Mouse (Mus musculus) MEL (cell line): ENCODE data around the gene Spag17. TPM values are rescaled to one million over a fixed set of nuclear protein-coding genes. Genes with fewer than 3 reads are reported as not detected.
A peak's percentile ranks its signal among the peaks of the same experiment; 100 is the strongest.

Experiments used
- DNase-seq: peaks from one replicate; pipeline ENCODE4 v3.0.0; 2011; ENCODE audit warnings: low read depth, low spot score
- H3K27ac ChIP-seq: 2 replicates; pipeline ENCODE4 v1.5.1; 2012; ENCODE audit warnings: low read depth, mild to moderate bottlenecking, control low read depth, low read length, moderate library complexity; ENCODE audit not compliant: control insufficient read depth
- H3K27me3 ChIP-seq, 2 experiments: fragments of 150-350 bp in 1 of 2; sonication (generic) in 1 of 2; 2 replicates each; pipeline ENCODE4 v1.6.1; 2012; ENCODE audit warnings: low read length in 2 of 2, mild to moderate bottlenecking in 2 of 2, improper control_type of control experiment in 1 of 2, moderate library complexity in 1 of 2; ENCODE audit not compliant: insufficient read depth in 2 of 2, control insufficient read depth in 1 of 2
- H3K36me3 ChIP-seq, 2 experiments: 2 replicates each; pipeline ENCODE4 v1.6.1; 2012 to 2014; ENCODE audit warnings: low read length in 2 of 2, improper control_type of control experiment in 1 of 2, inconsistent platforms in 1 of 2, mild to moderate bottlenecking in 1 of 2; ENCODE audit not compliant: insufficient read depth in 2 of 2, control insufficient read depth in 1 of 2
- H3K4me1 ChIP-seq, 2 experiments: fragments of 150-350 bp in 1 of 2; sonication (generic) in 1 of 2; 2 replicates each; pipeline ENCODE4 v1.6.1; 2012; ENCODE audit warnings: low read length in 2 of 2, improper control_type of control experiment in 1 of 2, mild to moderate bottlenecking in 1 of 2; ENCODE audit not compliant: insufficient read depth in 2 of 2, control insufficient read depth in 1 of 2
- H3K4me3 ChIP-seq, 2 experiments: fragments of 150-350 bp in 1 of 2; sonication (generic) in 1 of 2; 2 replicates each; pipeline ENCODE4 v1.5.1; 2012; ENCODE audit warnings: low read depth in 2 of 2, low read length in 2 of 2, mild to moderate bottlenecking in 2 of 2, moderate library complexity in 2 of 2, control low read depth in 1 of 2, improper control_type of control experiment in 1 of 2; ENCODE audit not compliant: control insufficient read depth in 1 of 2, insufficient read depth in 1 of 2
- H3K79me2 ChIP-seq: 2 replicates; pipeline ENCODE4 v1.6.1; 2012; ENCODE audit warnings: mild to moderate bottlenecking, low read length, moderate library complexity; ENCODE audit not compliant: control insufficient read depth, poor library complexity, insufficient read depth
- H3K9ac ChIP-seq: 2 replicates; pipeline ENCODE4 v1.6.1; 2012; ENCODE audit warnings: low read depth, mild to moderate bottlenecking, control low read depth, low read length, moderate library complexity; ENCODE audit not compliant: control insufficient read depth, poor library complexity, severe bottlenecking
- H3K9me3 ChIP-seq: fragments of 150-350 bp; sonication (generic); replicated peaks from 2 replicates; pipeline ENCODE4 v1.6.1; 2012; ENCODE audit warnings: mild to moderate bottlenecking, low read length, improper control_type of control experiment, moderate library complexity; ENCODE audit not compliant: insufficient read depth
- BHLHE40 ChIP-seq: IDR thresholded peaks from 2 replicates; pipeline ENCODE4 v1.6.1; 2012; ENCODE audit warnings: low read depth, mild to moderate bottlenecking, inconsistent platforms, low read length, improper control_type of control experiment, borderline replicate concordance
- CHD1 ChIP-seq: IDR thresholded peaks from 2 replicates; pipeline ENCODE4 v1.6.1; 2012; ENCODE audit warnings: low read depth, mild to moderate bottlenecking, inconsistent platforms, low read length, improper control_type of control experiment
- CHD2 ChIP-seq: IDR thresholded peaks from 2 replicates; pipeline ENCODE4 v1.6.1; 2011; ENCODE audit warnings: low read length, improper control_type of control experiment
- CTCF ChIP-seq, 3 experiments: IDR thresholded peaks in 2 of 3; conservative IDR thresholded peaks in 1 of 3; 2 replicates each; pipeline ENCODE4 v1.5.1; 2011 to 2012; ENCODE audit warnings: low read length in 3 of 3, low read depth in 2 of 3, mild to moderate bottlenecking in 2 of 3, improper control_type of control experiment in 1 of 3, inconsistent platforms in 1 of 3, mixed read lengths in 1 of 3, moderate library complexity in 1 of 3; ENCODE audit not compliant: control insufficient read depth in 1 of 3, insufficient read depth in 1 of 3, poor library complexity in 1 of 3, severe bottlenecking in 1 of 3
- ELF1 ChIP-seq: IDR thresholded peaks from 2 replicates; pipeline ENCODE4 v1.6.1; 2014; ENCODE audit warnings: low read depth, mild to moderate bottlenecking, inconsistent platforms, low read length, improper control_type of control experiment, moderate library complexity
- EP300 ChIP-seq, 2 experiments: IDR thresholded peaks; 2 replicates each; pipeline ENCODE4 v1.6.1; 2011; ENCODE audit warnings: improper control_type of control experiment in 2 of 2, low read length in 2 of 2, low read depth in 1 of 2, mild to moderate bottlenecking in 1 of 2
- GABPA ChIP-seq: IDR thresholded peaks from 2 replicates; pipeline ENCODE4 v1.6.1; 2012; ENCODE audit warnings: low read depth, mild to moderate bottlenecking, inconsistent platforms, low read length, improper control_type of control experiment, moderate library complexity
- GATA1 ChIP-seq: IDR thresholded peaks from 2 replicates; pipeline ENCODE4 v1.6.1; 2011; ENCODE audit warnings: low read depth, low read length, improper control_type of control experiment
- MAFK ChIP-seq: IDR thresholded peaks from 2 replicates; pipeline ENCODE4 v1.6.1; 2011; ENCODE audit warnings: low read depth, mild to moderate bottlenecking, low read length, improper control_type of control experiment, borderline replicate concordance
- MAZ ChIP-seq: IDR thresholded peaks from 2 replicates; pipeline ENCODE4 v1.6.1; 2012; ENCODE audit warnings: low read depth, mild to moderate bottlenecking, inconsistent platforms, low read length, improper control_type of control experiment
- MEF2A ChIP-seq: IDR thresholded peaks from 2 replicates; pipeline ENCODE4 v1.6.1; 2014; ENCODE audit warnings: low read depth, mild to moderate bottlenecking, inconsistent platforms, low read length, improper control_type of control experiment; ENCODE audit not compliant: poor library complexity, insufficient replicate concordance, severe bottlenecking; ENCODE audit errors: extremely low read depth
- MYB ChIP-seq: IDR thresholded peaks from 2 replicates; pipeline ENCODE4 v1.6.1; 2011; ENCODE audit warnings: mild to moderate bottlenecking, low read depth, low read length, improper control_type of control experiment
- MYC ChIP-seq: IDR thresholded peaks from 2 replicates; pipeline ENCODE4 v1.6.1; 2011; ENCODE audit warnings: low read depth, mild to moderate bottlenecking, low read length, improper control_type of control experiment, moderate library complexity
- NELFE ChIP-seq: IDR thresholded peaks from 2 replicates; pipeline ENCODE4 v1.6.1; 2011; ENCODE audit warnings: low read depth, low read length, improper control_type of control experiment
- NRF1 ChIP-seq: IDR thresholded peaks from 2 replicates; pipeline ENCODE4 v1.6.1; 2014; ENCODE audit warnings: low read depth, mild to moderate bottlenecking, inconsistent platforms, low read length, improper control_type of control experiment, moderate library complexity; ENCODE audit not compliant: poor library complexity, insufficient read depth, severe bottlenecking
- RAD21 ChIP-seq: IDR thresholded peaks from 2 replicates; pipeline ENCODE4 v1.6.1; 2011; ENCODE audit warnings: mild to moderate bottlenecking, low read depth, low read length, improper control_type of control experiment
- SIN3A ChIP-seq: IDR thresholded peaks from 2 replicates; pipeline ENCODE4 v1.6.1; 2012; ENCODE audit warnings: low read length, improper control_type of control experiment, inconsistent platforms
- SMC3 ChIP-seq: IDR thresholded peaks from 2 replicates; pipeline ENCODE4 v1.6.1; 2011; ENCODE audit warnings: low read depth, low read length, improper control_type of control experiment
- TAL1 ChIP-seq: IDR thresholded peaks from 2 replicates; pipeline ENCODE4 v1.6.1; 2012; ENCODE audit warnings: mild to moderate bottlenecking, inconsistent platforms, low read length, moderate library complexity, mixed read lengths
- TCF12 ChIP-seq: IDR thresholded peaks from 2 replicates; pipeline ENCODE4 v1.6.1; 2014; ENCODE audit warnings: low read depth, mild to moderate bottlenecking, inconsistent platforms, low read length, improper control_type of control experiment, moderate library complexity
- UBTF ChIP-seq: IDR thresholded peaks from 2 replicates; pipeline ENCODE4 v1.6.1; 2012; ENCODE audit warnings: low read depth, mild to moderate bottlenecking, inconsistent platforms, low read length, improper control_type of control experiment, moderate library complexity, borderline replicate concordance; ENCODE audit not compliant: insufficient read depth
- USF1 ChIP-seq: IDR thresholded peaks from 2 replicates; pipeline ENCODE4 v1.6.1; 2014; ENCODE audit warnings: low read depth, mild to moderate bottlenecking, inconsistent platforms, low read length, improper control_type of control experiment, moderate library complexity
- USF2 ChIP-seq, 2 experiments: IDR thresholded peaks; 2 replicates each; pipeline ENCODE4 v1.6.1; 2011 to 2012; ENCODE audit warnings: improper control_type of control experiment in 2 of 2, low read length in 2 of 2, borderline replicate concordance in 1 of 2, inconsistent platforms in 1 of 2, low read depth in 1 of 2, mild to moderate bottlenecking in 1 of 2; ENCODE audit not compliant: insufficient read depth in 1 of 2
- ZKSCAN1 ChIP-seq: IDR thresholded peaks from 2 replicates; pipeline ENCODE4 v1.6.1; 2012; ENCODE audit warnings: low read depth, mild to moderate bottlenecking, inconsistent platforms, low read length, improper control_type of control experiment, moderate library complexity
- ZNF384 ChIP-seq: IDR thresholded peaks from 2 replicates; pipeline ENCODE4 v1.6.1; 2012; ENCODE audit warnings: low read depth, mild to moderate bottlenecking, inconsistent platforms, low read length, improper control_type of control experiment
- polyA plus RNA-seq, 2 experiments: library from polyadenylated mRNA; stranded (reverse) in 1 of 2; unstranded in 1 of 2; fragments of >175 nt in 1 of 2; fragments of >200 nt in 1 of 2; gene quantifications; 2 replicates each; pipeline versions ENCODE4 v1.2.1 to v1.2.4; 2012; ENCODE audit warnings: low replicate concordance in 2 of 2, low read depth in 1 of 2; ENCODE audit not compliant: insufficient read length in 2 of 2, insufficient read depth in 1 of 2, missing spikeins in 1 of 2
- total RNA-seq: library from RNA; depleted of rRNA; stranded (reverse); fragments of 300-350 nt; gene quantifications from 2 replicates; pipeline ENCODE4 v1.2.3, GENCODE M21; 2012

Spag17 gene
- total and polyA plus RNA-seq, 3 experiments: 0.04 TPM; not detected in 2

GRCm38 (mm10) chr3:100180471-100180870 lies 295.3 kb downstream of the Spag17 start:
- Histone ChIP-seq H3K79me2 (no peaks in the 10 kb centered on the region), H3K9ac (no peak overlapping the region), H3K36me3 (peaks cover 3 to 5% of the 10 kb centered on the region in 2 experiments; a peak in 2 of 4 replicates), H3K9me3 (no peaks in the 10 kb centered on the region), H3K4me1 (peaks cover 0 to 2% of the 10 kb centered on the region in 2 experiments; a peak in 2 of 4 replicates), H3K4me3 (no peak overlapping the region), H3K27me3 (no peaks in the 10 kb centered on the region), H3K27ac (no peak overlapping the region)
- DNase-seq: no peak
- TF ChIP-seq SMC3 (no peak), ZKSCAN1 (no peak), GATA1 (no peak)

- Histone ChIP-seq H3K36me3 (peaks cover 0 to 7% of the 10 kb centered on the region in 2 experiments; a peak in 2 of 4 replicates), H3K9me3 (no peaks in the 10 kb centered on the region), H3K4me1 (no peaks in the 10 kb centered on the region), H3K27ac (no peak overlapping the region), H3K9ac (no peak overlapping the region), H3K79me2 (no peaks in the 10 kb centered on the region), H3K27me3 (no peaks in the 10 kb centered on the region), H3K4me3 (no peak overlapping the region)
- TF ChIP-seq USF1 (peak; percentile 66; the same call in 1 of the 2 replicates), SMC3 (peak; percentile 68), TAL1 (no peak), NRF1 (no peak), CTCF (IDR thresholded peaks at IDR 0.05 in 2 of 3, conservative IDR thresholded peaks at IDR 0.05 in 1 of 3; ENCODE audit: control insufficient read depth in 1 of 3, insufficient read depth in 1 of 3, low read depth in 2 of 3, low read length in 3 of 3, poor library complexity in 1 of 3, severe bottlenecking in 1 of 3) (peak; percentile 39 to 80 (median 60); a peak in 5 of 6 replicates), RAD21 (peak; percentile 79), MEF2A (no peak), MYC (no peak), CHD1 (no peak), ZKSCAN1 (no peak), TCF12 (no peak), MYB (no peak), MAFK (no peak)
- peak; percentile 71 for DNase-seq
These were observed 304.2 kb downstream of the Spag17 start for GRCm38 (mm10) chr3:100189444-100189843.

GRCm38 (mm10) chr3:100189861-100190260 lies 304.7 kb downstream of the Spag17 start:
- Histone ChIP-seq H3K27me3 (no peaks in the 10 kb centered on the region), H3K9me3 (no peaks in the 10 kb centered on the region), H3K27ac (no peak overlapping the region), H3K9ac (no peak overlapping the region), H3K4me3 (no peak overlapping the region), H3K36me3 (peaks cover 0 to 7% of the 10 kb centered on the region in 2 experiments; a peak in 2 of 4 replicates), H3K4me1 (no peaks in the 10 kb centered on the region), H3K79me2 (no peaks in the 10 kb centered on the region)
- no peak for DNase-seq
- TF ChIP-seq CHD2 (no peak), CTCF (IDR thresholded peaks at IDR 0.05 in 2 of 3, conservative IDR thresholded peaks at IDR 0.05 in 1 of 3; ENCODE audit: control insufficient read depth in 1 of 3, insufficient read depth in 1 of 3, low read depth in 2 of 3, low read length in 3 of 3, poor library complexity in 1 of 3, severe bottlenecking in 1 of 3) (no peak), UBTF (no peak), GATA1 (no peak), ZKSCAN1 (no peak), NELFE (no peak), USF2 (IDR thresholded peaks at IDR 0.05; ENCODE audit: borderline replicate concordance in 1 of 2, insufficient read depth in 1 of 2, low read depth in 1 of 2, low read length in 2 of 2) (no peak), BHLHE40 (no peak), ZNF384 (no peak), GABPA (no peak), ELF1 (no peak), MAZ (no peak), SIN3A (no peak), EP300 (IDR thresholded peaks at IDR 0.05; ENCODE audit: low read depth in 1 of 2, low read length in 2 of 2) (no peak)
